Mouse (Mus musculus) neural tube, embryonic 12.5 days (tissue): ENCODE data around the gene Olfr1367. TPM values are rescaled to one million over a fixed set of nuclear protein-coding genes. Genes with fewer than 3 reads are reported as not detected.
"Not testable (repeated sequence)": the region's sequence is repeated elsewhere in the genome, so short reads cannot be mapped to it uniquely, and the experiment has no call there.

Experiments used
- ATAC-seq: fragments of 200-750 bp; cut with Nextera tagmentation; 2 replicates; pipeline ENCODE4 v1.8.0; 2017; ENCODE audit warnings: low read depth, mild to moderate bottlenecking, moderate TSS enrichment, moderate library complexity; ENCODE audit not compliant: low FRiP score
- H3K27ac ChIP-seq: fragments of 300-500 bp; sonication (generic); 2 replicates; pipeline ENCODE4 v1.5.1; 2016
- H3K27me3 ChIP-seq: fragments of 300-500 bp; sonication (generic); replicated peaks from 2 replicates; pipeline ENCODE4 v1.6.1; 2016; ENCODE audit warnings: mild to moderate bottlenecking
- H3K36me3 ChIP-seq: fragments of 300-500 bp; sonication (generic); 2 replicates; pipeline ENCODE4 v1.6.1; 2016; ENCODE audit warnings: mild to moderate bottlenecking
- H3K4me1 ChIP-seq: fragments of 300-500 bp; sonication (generic); 2 replicates; pipeline ENCODE4 v1.6.1; 2016
- H3K4me2 ChIP-seq: fragments of 300-500 bp; sonication (generic); replicated peaks from 2 replicates; pipeline ENCODE4 v1.6.1; 2016; ENCODE audit warnings: mild to moderate bottlenecking
- H3K4me3 ChIP-seq: fragments of 300-500 bp; sonication (generic); 2 replicates; pipeline ENCODE4 v1.5.1; 2016
- H3K9ac ChIP-seq: fragments of 300-500 bp; sonication (generic); 2 replicates; pipeline ENCODE4 v1.6.1; 2016; ENCODE audit warnings: mild to moderate bottlenecking
- H3K9me3 ChIP-seq: fragments of 300-500 bp; sonication (generic); 2 replicates; pipeline ENCODE4 v1.6.1; 2016; ENCODE audit warnings: mild to moderate bottlenecking
- WGBS: fragments of 180-500 bp; shearing (Covaris S2); methylation state at CpG from one replicate; pipeline ENCODE4 v1.1.7; 2016; 5-methylcytosine and 5-hydroxymethylcytosine counted together
- polyA plus RNA-seq: library from polyadenylated mRNA; unstranded; fragments of >200 nt; fragmentation: Nextera tagmentation; extraction: Ambion mirVana; gene quantifications from 2 replicates; pipeline ENCODE4 v1.2.1, GENCODE M21; 2016

The Olfr1367 gene
- polyA plus RNA-seq, 1 experiment from 2014 or later: not detected

DNA sequence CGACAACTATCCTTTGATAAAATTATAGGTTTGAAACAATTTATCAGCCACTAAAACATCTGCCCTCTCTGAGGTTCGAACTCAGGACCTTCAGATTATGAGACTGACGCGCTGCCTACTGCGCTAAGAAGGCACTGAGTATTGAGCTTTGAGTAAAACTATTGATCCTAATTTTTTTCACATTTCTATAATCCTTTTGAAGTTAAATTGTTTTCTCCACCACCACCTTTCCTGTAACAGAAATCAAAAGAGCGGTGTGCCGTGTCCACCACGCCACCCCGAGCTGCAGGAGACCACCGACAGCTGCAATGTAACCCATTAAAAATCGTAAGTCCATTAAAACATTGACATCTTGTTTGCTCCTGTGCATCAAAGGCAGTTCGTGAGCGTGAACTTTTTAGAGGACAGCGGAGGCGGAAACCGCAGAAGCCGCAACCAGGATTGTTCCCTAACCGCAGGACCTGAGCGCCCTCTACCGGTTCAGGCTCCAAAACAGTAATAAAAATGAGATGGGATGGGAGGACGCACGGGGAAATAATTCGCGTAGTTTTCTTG, 20.0 kb upstream of the Olfr1367 start:
- Histone ChIP-seq H3K4me3 (peak overlapping the region; percentile 31), H3K9ac (no peak overlapping the region)
- peak; percentile 85 for ATAC-seq

GRCm38 (mm10) chr13:21327424-21327823, 19.3 kb upstream of the Olfr1367 start:
- 0% methylated on average over 9 of the region's 9 CpGs for WGBS
- Histone ChIP-seq H3K4me1 (0 out of 2 replicates have a peak, but pooled peaks cover 3% of the 10 kb centered on the region), H3K27me3 (no peaks in the 10 kb centered on the region; the same call in 1 of the 2 replicates), H3K9ac (no peak overlapping the region), H3K4me3 (peak overlapping the region; percentile 31), H3K36me3 (no peaks in the 10 kb centered on the region), H3K9me3 (no peaks in the 10 kb centered on the region), H3K27ac (no peak overlapping the region), H3K4me2 (peak overlapping the region; percentile 56)
- ATAC-seq: no peak

More for the DNA sequence above, 20.0 kb upstream of the Olfr1367 start:
- Histone ChIP-seq H3K4me2 (peak overlapping the region; percentile 56), H3K9me3 (no peaks in the 10 kb centered on the region), H3K27ac (no peak overlapping the region), H3K36me3 (no peaks in the 10 kb centered on the region), H3K4me1 (0 out of 2 replicates have a peak, but pooled peaks cover 3% of the 10 kb centered on the region), H3K27me3 (no peaks in the 10 kb centered on the region; the same call in 1 of the 2 replicates)
- under 1% methylated on average over 24 of the region's 24 CpGs for WGBS

GRCm38 (mm10) chr13:21350593-21350992, 3.9 kb downstream of the Olfr1367 start:
- Histone ChIP-seq H3K9ac (no peak overlapping the region), H3K36me3 (no peaks in the 10 kb centered on the region), H3K4me1 (no peaks in the 10 kb centered on the region), H3K4me3 (no peak overlapping the region), H3K27ac (no peak overlapping the region), H3K4me2 (no peak overlapping the region), H3K27me3 (no peaks in the 10 kb centered on the region), H3K9me3 (no peaks in the 10 kb centered on the region)
- no peak for ATAC-seq

- no peaks in the 10 kb centered on the region for H3K27me3 ChIP-seq
- peaks cover 7% of the 10 kb centered on the region; the same call in 1 of the 2 replicates for H3K36me3 ChIP-seq
- 1% methylated on average over 29 of the region's 29 CpGs for WGBS
- peaks cover 18% of the 10 kb centered on the region for H3K4me1 ChIP-seq
- no peak within 1 kb of the TSS for H3K27ac ChIP-seq
- H3K4me3 ChIP-seq: peak within 1 kb of the TSS; percentile 72
- H3K9ac ChIP-seq: peak within 1 kb of the TSS; percentile 74
- peak within 1 kb of the TSS; percentile 65 for H3K4me2 ChIP-seq
- H3K9me3 ChIP-seq: no peaks in the 10 kb centered on the region
- ATAC-seq: peak; percentile 99
These were observed 16.0 kb downstream of the Olfr1367 start, which contains the start of gene Zscan12 for GRCm38 (mm10) chr13:21362621-21363248. TSS of gene Zscan12 (plus strand) at chr13:21362820.

- H3K4me3 ChIP-seq: peak overlapping the region; percentile 13; the same call in 1 of the 2 replicates
- WGBS: 73% methylated on average over 12 of the region's 12 CpGs
- H3K4me1 ChIP-seq: peaks cover 18% of the 10 kb centered on the region
- ATAC-seq: no peak
- no peaks in the 10 kb centered on the region for H3K27me3 ChIP-seq
- H3K9ac ChIP-seq: peak overlapping the region; percentile 74
- no peaks in the 10 kb centered on the region for H3K9me3 ChIP-seq
- peak overlapping the region; percentile 65 for H3K4me2 ChIP-seq
- H3K36me3 ChIP-seq: peaks cover 11% of the 10 kb centered on the region
- H3K27ac ChIP-seq: no peak overlapping the region
These were observed 17.0 kb downstream of the Olfr1367 start for GRCm38 (mm10) chr13:21363719-21364118.

- Histone ChIP-seq H3K4me3 (no peak overlapping the region), H3K4me1 (peaks cover 18% of the 10 kb centered on the region), H3K9me3 (no peaks in the 10 kb centered on the region), H3K27me3 (no peaks in the 10 kb centered on the region), H3K27ac (no peak overlapping the region), H3K4me2 (no peak overlapping the region), H3K36me3 (peaks cover 34% of the 10 kb centered on the region), H3K9ac (no peak overlapping the region)
- whole genome bisulfite sequencing: 86% methylated on average over 6 of the region's 6 CpGs
- no peak for ATAC-seq
These were observed 19.9 kb downstream of the Olfr1367 start for GRCm38 (mm10) chr13:21366635-21367034.

- Histone ChIP-seq H3K36me3 (peaks cover 28% of the 10 kb centered on the region), H3K9me3 (no peaks in the 10 kb centered on the region), H3K9ac (no peak overlapping the region), H3K27me3 (no peaks in the 10 kb centered on the region), H3K4me2 (no peak overlapping the region), H3K4me3 (no peak overlapping the region), H3K4me1 (no peaks in the 10 kb centered on the region), H3K27ac (no peak overlapping the region)
- no peak for ATAC-seq
- 94% methylated on average over 2 of the region's 2 CpGs for WGBS
These were observed 26.0 kb downstream of the Olfr1367 start for GRCm38 (mm10) chr13:21372700-21373099.

- Histone ChIP-seq H3K9me3 (no peaks in the 10 kb centered on the region), H3K36me3 (no peaks in the 10 kb centered on the region), H3K27ac (no peak overlapping the region), H3K27me3 (no peaks in the 10 kb centered on the region), H3K4me1 (no peaks in the 10 kb centered on the region), H3K9ac (no peak overlapping the region), H3K4me3 (no peak overlapping the region), H3K4me2 (no peak overlapping the region)
- WGBS: 87% methylated on average over 2 of the region's 2 CpGs
- no peak for ATAC-seq
These were observed 31.1 kb downstream of the Olfr1367 start for GRCm38 (mm10) chr13:21377773-21378172.

DNA sequence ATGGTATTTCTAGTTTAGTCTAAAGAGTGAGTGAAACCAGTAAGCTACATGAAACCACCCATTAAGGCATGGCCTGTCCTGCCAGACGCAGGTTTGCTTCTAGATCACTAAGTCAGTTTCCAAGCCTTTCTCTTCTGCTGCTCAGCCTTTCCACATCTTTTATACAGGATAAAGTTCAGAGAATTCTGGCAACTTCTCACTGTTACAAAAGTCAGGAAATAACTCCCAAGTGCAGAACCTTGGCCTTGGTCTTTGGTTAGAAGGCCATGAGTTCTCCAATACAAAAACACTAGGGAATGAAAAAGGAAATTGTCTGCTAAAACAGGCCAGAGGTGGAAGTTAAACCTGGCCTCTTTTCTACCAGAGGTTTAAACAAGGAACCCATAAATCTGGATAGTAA, 48.5 kb downstream of the Olfr1367 start:
- Histone ChIP-seq H3K27ac (no peak overlapping the region), H3K4me3 (no peak overlapping the region), H3K4me2 (no peak overlapping the region), H3K9me3 (no peaks in the 10 kb centered on the region), H3K9ac (no peak overlapping the region), H3K4me1 (peaks cover 3% of the 10 kb centered on the region; the same call in 1 of the 2 replicates), H3K36me3 (peaks cover 57% of the 10 kb centered on the region), H3K27me3 (no peaks in the 10 kb centered on the region)
- ATAC-seq: no peak
- 100% methylated on average over 1 of the region's 1 CpGs for WGBS

- H3K4me3 ChIP-seq: no peak overlapping the region
- H3K27me3 ChIP-seq: no peaks in the 10 kb centered on the region
- H3K4me1 ChIP-seq: peaks cover 3% of the 10 kb centered on the region; the same call in 1 of the 2 replicates
- H3K27ac ChIP-seq: no peak overlapping the region
- H3K9ac ChIP-seq: no peak overlapping the region
- no peak overlapping the region for H3K4me2 ChIP-seq
- H3K9me3 ChIP-seq: no peaks in the 10 kb centered on the region
- ATAC-seq: no peak
- WGBS: 95% methylated on average over 6 of the region's 6 CpGs
- peaks cover 53% of the 10 kb centered on the region for H3K36me3 ChIP-seq
These were observed 48.9 kb downstream of the Olfr1367 start for GRCm38 (mm10) chr13:21395623-21396022.

DNA sequence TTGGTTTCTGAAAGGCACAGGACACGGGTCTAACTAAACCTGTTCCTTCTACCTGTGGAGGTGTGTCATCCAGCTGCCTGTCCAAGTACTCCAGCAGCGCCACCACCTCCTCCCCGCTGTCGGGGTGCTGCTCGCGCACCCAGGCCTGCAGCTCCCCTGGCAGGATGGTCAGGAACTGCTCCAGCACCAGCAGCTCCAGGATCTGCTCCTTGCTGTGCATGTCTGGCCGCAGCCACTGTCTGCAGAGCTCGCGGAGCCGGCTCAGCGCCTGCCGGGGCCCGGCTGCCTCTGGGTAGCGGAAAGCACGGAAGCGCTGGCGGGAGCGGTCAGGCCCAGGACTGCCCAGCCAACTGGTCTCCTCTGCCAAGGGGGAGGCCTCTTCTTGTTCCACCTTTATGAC, 49.3 kb downstream of the Olfr1367 start:
- not testable (repeated sequence) for H3K4me2 ChIP-seq, H3K4me1 ChIP-seq, H3K4me3 ChIP-seq, H3K9ac ChIP-seq, H3K9me3 ChIP-seq, H3K27ac ChIP-seq, H3K27me3 ChIP-seq
- 93% methylated on average over 18 of the region's 18 CpGs for WGBS
- H3K36me3 ChIP-seq: peaks cover 49% of the 10 kb centered on the region
- ATAC-seq: 0 out of 2 replicates have a peak, but pooled peaks have one; percentile 37

- Histone ChIP-seq H3K36me3 (peaks cover 34% of the 10 kb centered on the region), H3K27ac (no peak overlapping the region), H3K27me3 (no peaks in the 10 kb centered on the region), H3K4me2 (no peak overlapping the region), H3K9ac (no peak overlapping the region), H3K9me3 (no peaks in the 10 kb centered on the region), H3K4me3 (no peak overlapping the region), H3K4me1 (peaks cover 12% of the 10 kb centered on the region; the same call in 1 of the 2 replicates)
- no peak for ATAC-seq
- WGBS: 96% methylated on average over 2 of the region's 2 CpGs
These were observed 50.8 kb downstream of the Olfr1367 start for GRCm38 (mm10) chr13:21397486-21397885.
